Mouse (Mus musculus): ENCODE data around the gene Cyp2f2.

- TF ChIP-seq CTCF (conservative IDR thresholded peaks at IDR 0.05; ENCODE audit: insufficient read depth, insufficient read length, low read depth, low read length) (no peak), POLR2A (IDR thresholded peaks at IDR 0.05; ENCODE audit: low read depth, low read length) (no peak)
Measured at GRCm38 (mm10) chr7:27078641-27079040, 41.1 kb upstream of the Cyp2f2 start.
